Mouse (Mus musculus): ENCODE data around the gene Nagpa. TPM values are rescaled to one million over a fixed set of nuclear protein-coding genes. Genes with fewer than 3 reads are reported as not detected.

The Nagpa gene
- total RNA-seq, 2 experiments from 2014 or later, result 13.2 to 14.6 TPM

Small RNA genes lying within 50 kb of the gene (microRNA-seq; reads per million reads assigned to microRNA genes)
- gene Gm23689 (0 reads per million in 2 experiments), gene Gm26095 (0 reads per million in 2 experiments), gene Mir6364 (0 reads per million in 2 experiments)

Other genes with a start within 250 kb of the Nagpa start
- 10 to 100 TPM; 57.7 to 64.0 TPM for gene Anks3, start 239.8 kb downstream of the Nagpa start, total RNA-seq (2021)
- not detected for gene Sept12, start 206.2 kb downstream of the Nagpa start, total RNA-seq (2021)
- gene Smim22, start 196.7 kb downstream of the Nagpa start, total RNA-seq (2021), result not detected
- gene Rogdi, start 190.5 kb downstream of the Nagpa start, total RNA-seq (2021), result 100 to 1,000 TPM; 198 to 216 TPM
- gene Glyr1, start 154.1 kb downstream of the Nagpa start, total RNA-seq (2021), result 100 to 1,000 TPM; 139 to 149 TPM
- gene Ubn1, start 154.0 kb downstream of the Nagpa start, total RNA-seq (2021), result 10 to 100 TPM; 42.1 to 43.9 TPM
- gene Ppl, start 71.6 kb downstream of the Nagpa start, total RNA-seq (2021), result 1 to 10 TPM; 2.1 to 2.6 TPM
- gene Sec14l5, start 56.9 kb downstream of the Nagpa start, total RNA-seq (2021), result 1 to 10 TPM; 5.1 to 6.8 TPM
- 1 to 10 TPM; 4.5 TPM for gene AU021092, start 18.3 kb upstream of the Nagpa start, total RNA-seq (2021)
- 10 to 100 TPM; 25.6 to 26.8 TPM for gene Alg1, start 29.6 kb upstream of the Nagpa start, total RNA-seq (2021)
- gene Eef2kmt, start 52.0 kb upstream of the Nagpa start, total RNA-seq (2021), result 1 to 10 TPM; 4.2 to 4.3 TPM

All from left cerebral cortex, adult 18-20 months (tissue).